Mouse (Mus musculus): ENCODE results near the gene Vmn1r125.
"Not testable (repeated sequence)": the region's sequence is repeated elsewhere in the genome, so short reads cannot be mapped to it uniquely, and the experiment has no call there.

Vmn1r125 gene

DNA sequence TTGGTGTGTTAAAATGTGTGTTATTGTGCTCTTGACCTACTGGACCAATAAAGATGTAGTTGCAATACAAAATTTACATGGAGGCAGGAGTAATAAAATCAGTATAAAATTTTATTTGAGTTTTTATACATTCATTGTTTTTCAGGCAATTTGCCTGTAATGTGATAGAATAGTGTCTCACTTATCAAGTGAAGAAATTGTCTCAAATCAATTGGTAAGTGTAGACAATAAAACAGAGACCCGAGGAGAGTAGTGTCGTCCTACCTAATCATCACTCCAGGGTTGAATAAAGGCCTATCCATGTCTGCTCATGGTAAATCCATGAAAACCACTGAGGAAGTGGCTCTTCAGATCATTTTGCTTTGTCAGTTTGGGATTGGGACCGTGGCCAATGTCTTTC is at the start of gene Vmn1r125:
Gene Vmn1r125, plus strand, starts transcription at position 301 of the 400 bp plus-strand sequence.
- DNase-seq (ENCODE audit: low spot score): not testable (repeated sequence)

GRCm38 (mm10) chr7:21260517-21260916 is 11.5 kb upstream of the Vmn1r125 start, which contains the start of gene Vmn1r124:
Vmn1r124 (minus strand) TSS chr7:21260617.
- DNase-seq (ENCODE audit: low spot score): not testable (repeated sequence)

GRCm38 (mm10) chr7:21301367-21301766 is 29.4 kb downstream of the Vmn1r125 start, which contains the start of gene Vmn1r126:
Vmn1r126 (minus strand) TSS chr7:21301467.
- not testable (repeated sequence) for DNase-seq (ENCODE audit: low spot score)

DNA sequence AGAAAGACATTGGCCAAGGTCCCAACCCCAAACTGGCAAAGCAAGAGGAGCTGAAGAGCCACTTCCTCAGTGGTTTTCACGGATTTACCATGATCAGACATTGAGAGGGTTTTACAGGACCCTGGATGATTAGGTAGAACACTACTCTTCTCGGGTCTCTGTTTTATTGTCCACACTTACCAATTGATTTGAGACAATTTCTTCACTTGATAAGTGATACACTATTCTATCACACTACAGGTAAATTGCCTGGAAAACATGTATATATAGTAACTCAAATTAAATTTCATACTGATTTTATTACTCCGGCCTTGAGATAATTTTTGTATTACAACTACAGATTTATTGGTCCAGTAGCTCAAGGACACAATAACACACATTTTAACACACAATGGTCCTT is 47.8 kb downstream of the Vmn1r125 start, which contains the start of gene Vmn1r127:
Gene Vmn1r127, minus strand, starts transcription at position 101 of the 400 bp plus-strand sequence.
- not testable (repeated sequence) for DNase-seq (ENCODE audit: low spot score)

Measured in urinary bladder, postnatal 14 days (tissue).